Mouse (Mus musculus) bone marrow, adult 2 months (tissue): ENCODE results near the gene Dusp14.

Experiments used
- CTCF ChIP-seq: fragments of 200-500 bp; IDR thresholded peaks from 2 replicates; pipeline ENCODE4 v1.5.1; 2011; ENCODE audit warnings: low read length, control low read depth; ENCODE audit not compliant: control insufficient read depth, insufficient read depth
- POLR2A ChIP-seq: fragments of 200-500 bp; IDR thresholded peaks from 2 replicates; pipeline ENCODE4 v1.6.1; 2011; ENCODE audit warnings: low read depth, mild to moderate bottlenecking, control low read depth, low read length, borderline replicate concordance; ENCODE audit not compliant: control insufficient read depth

GRCm38 (mm10) chr11:84081901-84082300 is 12.8 kb upstream of the Dusp14 start:
- no peak for TF ChIP-seq CTCF
- TF ChIP-seq POLR2A, result no peak
